Mouse (Mus musculus) left cerebral cortex, adult 2 months (tissue): ENCODE measurements around the gene Plekhf1. TPM values are rescaled to one million over a fixed set of nuclear protein-coding genes. Genes with fewer than 3 reads are reported as not detected.
A peak's percentile ranks its signal among the peaks of the same experiment; 100 is the strongest.

Source experiments
- DNase-seq, 2 experiments: peaks; one replicate each; pipeline ENCODE4 v3.0.0; 2021 to 2022; ENCODE audit warnings: low spot score in 2 of 2, mixed read lengths in 1 of 2; ENCODE audit errors: extremely low spot score in 1 of 2
- H3K27ac ChIP-seq: fragments of 200-600 bp; 2 replicates; pipeline ENCODE4 v1.8.1; 2022
- H3K4me3 ChIP-seq: fragments of 200-600 bp; 2 replicates; pipeline ENCODE4 v1.8.1; 2022
- CTCF ChIP-seq: fragments of 200-600 bp; IDR thresholded peaks from 2 replicates; pipeline ENCODE4 v1.8.1; 2022; ENCODE audit warnings: antibody characterized with exemption, mild to moderate bottlenecking, moderate library complexity
- intact Hi-C: fragments of 180-260 bp; cut with DNase I; formaldehyde crosslinking; loops from one replicate; pipeline ENCODE4 v1.15.1; 2025
- long read RNA-seq, 2 experiments: library from polyadenylated mRNA; stranded (forward); transcript quantifications; one replicate each; pipeline ENCODE4 v2.0.0; 2021; ENCODE audit warnings: borderline mapping rate in 2 of 2
- total RNA-seq, 2 experiments: library from RNA; stranded (reverse); gene quantifications; 2 replicates each; pipeline ENCODE4 v1.2.3; 2021

Gene Plekhf1
- 1 to 10 TPM; 2.3 to 2.5 TPM for total RNA-seq
- long read RNA-seq, experiment 1, full-length matches to known transcripts: 2 of 2 reads
- long read RNA-seq, experiment 1, partial matches to known transcripts: 0 of 2 reads
- long read RNA-seq, experiment 1, other reads (novel, unspliced or antisense): 0 of 2 reads
- long read RNA-seq, experiment 2, full-length matches to known transcripts: 9 of 9 reads
- long read RNA-seq, experiment 2, partial matches to known transcripts: 0 of 9 reads
- long read RNA-seq, experiment 2, other reads (novel, unspliced or antisense): 0 of 9 reads

- Histone ChIP-seq H3K4me3 (peak within 1 kb of the TSS; percentile 50), H3K27ac (peak within 1 kb of the TSS; percentile 52)
- DNase-seq: peak; percentile 80 to 84
- no peak for TF ChIP-seq CTCF
- intact Hi-C loops: no loop called here
Observed at GRCm38 (mm10) chr7:38227900-38228298, at the start of gene Plekhf1. TSS of gene Plekhf1 (minus strand) at chr7:38228016.

GRCm38 (mm10) chr7:38272551-38272950, 44.7 kb upstream of the Plekhf1 start:
- DNase-seq: no peak
- no peak overlapping the region for H3K27ac ChIP-seq
- intact Hi-C loops: no loop called here
- H3K4me3 ChIP-seq: no peak overlapping the region
- no peak for TF ChIP-seq CTCF

GRCm38 (mm10) chr7:38271859-38272258, 44.0 kb upstream of the Plekhf1 start:
- H3K27ac ChIP-seq: no peak overlapping the region; the same call in 1 of the 2 replicates
- intact Hi-C loops: no loop called here
- TF ChIP-seq CTCF: no peak
- H3K4me3 ChIP-seq: peak overlapping the region; percentile 72
- no peak for DNase-seq

- peak overlapping the region; percentile 73 for H3K27ac ChIP-seq
- TF ChIP-seq CTCF: no peak
- H3K4me3 ChIP-seq: peak overlapping the region; percentile 72
- intact Hi-C loops: no loop called here
- DNase-seq: no peak
Observed at GRCm38 (mm10) chr7:38271511-38271811, 43.6 kb upstream of the Plekhf1 start.

- intact Hi-C loops: no loop called here
- peak; percentile 92 to 95 for DNase-seq
- Histone ChIP-seq H3K27ac (peak within 1 kb of the TSS; percentile 73), H3K4me3 (peak within 1 kb of the TSS; percentile 72)
- TF ChIP-seq CTCF: no peak; the same call in 1 of the 2 replicates
Observed at GRCm38 (mm10) chr7:38270703-38271510, 43.1 kb upstream of the Plekhf1 start, which contains the start of gene Pop4. TSS of gene Pop4 (minus strand) at chr7:38271423.

GRCm38 (mm10) chr7:38267006-38267680, 39.3 kb upstream of the Plekhf1 start:
- intact Hi-C loops: loop anchor here (1.0 to 10.0 kb wide), 3 partner anchors 65 to 892 kb away; no protein-coding TSS in a partner anchor
- DNase-seq: peak in 1 of 2 experiments; percentile 29
- Histone ChIP-seq H3K27ac (no peak overlapping the region), H3K4me3 (no peak overlapping the region)
- peak; percentile 54 for TF ChIP-seq CTCF

- no peak overlapping the region for H3K27ac ChIP-seq
- DNase-seq: peak in 1 of 2 experiments; percentile 20
- H3K4me3 ChIP-seq: no peak overlapping the region
- intact Hi-C loops: loop anchor here (10.0 kb wide), 1 partner anchor 888 kb away; no protein-coding TSS in a partner anchor
- TF ChIP-seq CTCF: no peak
Observed at GRCm38 (mm10) chr7:38262406-38262805, 34.6 kb upstream of the Plekhf1 start.

- no peak for DNase-seq
Observed at GRCm38 (mm10) chr7:38259631-38260030, 31.8 kb upstream of the Plekhf1 start.

GRCm38 (mm10) chr7:38253441-38253840, 25.6 kb upstream of the Plekhf1 start:
- Histone ChIP-seq H3K4me3 (no peak overlapping the region), H3K27ac (no peak overlapping the region)
- TF ChIP-seq CTCF: no peak
- no peak for DNase-seq
- intact Hi-C loops: no loop called here

More at GRCm38 (mm10) chr7:38259631-38260030, 31.8 kb upstream of the Plekhf1 start:
- H3K27ac ChIP-seq: no peak overlapping the region
- no peak overlapping the region for H3K4me3 ChIP-seq
- no peak for TF ChIP-seq CTCF
- intact Hi-C loops: loop anchor here (10.0 kb wide), 1 partner anchor 885 kb away; no protein-coding TSS in a partner anchor

GRCm38 (mm10) chr7:38251494-38252216, 23.8 kb upstream of the Plekhf1 start:
- intact Hi-C loops: no loop called here
- Histone ChIP-seq H3K4me3 (no peak overlapping the region), H3K27ac (no peak overlapping the region)
- no peak for TF ChIP-seq CTCF
- DNase-seq: no peak

- intact Hi-C loops: no loop called here
- Histone ChIP-seq H3K27ac (no peak overlapping the region), H3K4me3 (no peak overlapping the region)
- DNase-seq: no peak
- TF ChIP-seq CTCF: no peak
Observed at GRCm38 (mm10) chr7:38242417-38242816, 14.6 kb upstream of the Plekhf1 start.
